Mouse (Mus musculus): Measurements from ENCODE around the gene Ech1. TPM values are rescaled to one million over a fixed set of nuclear protein-coding genes. Genes with fewer than 3 reads are reported as not detected.
A peak's percentile ranks its signal among the peaks of the same experiment; 100 is the strongest.

The Ech1 gene
- polyA plus RNA-seq, 1 experiment from 2014 or later, result 78.1 TPM

GRCm38 (mm10) chr7:28821261-28821831, 3.7 kb upstream of the Ech1 start:
- H3K9ac ChIP-seq (replicated peaks; ENCODE audit: low read length), result no peak overlapping the region
- no peak overlapping the region for H3K4me3 ChIP-seq (replicated peaks; ENCODE audit: low read depth, low read length)
- H3K4me1 ChIP-seq (ENCODE audit: control insufficient read depth, insufficient read depth, low read length), result peaks cover 14% of the 10 kb centered on the region
- peaks cover 69% of the 10 kb centered on the region for H3K36me3 ChIP-seq (ENCODE audit: control insufficient read depth, insufficient read depth, low read length)
- WGBS, result 67% methylated on average over 10 of the region's 10 CpGs
- ATAC-seq (ENCODE audit: low FRiP score, low TSS enrichment) (no peak), DNase-seq (no peak)
- H3K27me3 ChIP-seq (ENCODE audit: control insufficient read depth, insufficient read depth, low read length), result no peaks in the 10 kb centered on the region
- H3K27ac ChIP-seq (replicated peaks; ENCODE audit: low read depth, low read length), result no peak overlapping the region; the same call in 1 of the 2 replicates
- no peaks in the 10 kb centered on the region for H3K9me3 ChIP-seq (ENCODE audit: control insufficient read depth, low read length)
- no peak overlapping the region for H3K4me2 ChIP-seq (ENCODE audit: low read length)

GRCm38 (mm10) chr7:28822556-28822955, 2.5 kb upstream of the Ech1 start:
- 56% methylated on average over 1 of the region's 1 CpGs for WGBS
- H3K27me3 ChIP-seq (ENCODE audit: control insufficient read depth, insufficient read depth, low read length), result no peaks in the 10 kb centered on the region
- no peak overlapping the region for H3K27ac ChIP-seq (replicated peaks; ENCODE audit: low read depth, low read length)
- no peak overlapping the region for H3K4me3 ChIP-seq (replicated peaks; ENCODE audit: low read depth, low read length)
- ATAC-seq (ENCODE audit: low FRiP score, low TSS enrichment) (no peak), DNase-seq (no peak)
- no peak overlapping the region for H3K4me2 ChIP-seq (ENCODE audit: low read length)
- peaks cover 11% of the 10 kb centered on the region for H3K4me1 ChIP-seq (ENCODE audit: control insufficient read depth, insufficient read depth, low read length)
- no peaks in the 10 kb centered on the region for H3K9me3 ChIP-seq (ENCODE audit: control insufficient read depth, low read length)
- H3K36me3 ChIP-seq (ENCODE audit: control insufficient read depth, insufficient read depth, low read length), result peaks cover 57% of the 10 kb centered on the region
- H3K9ac ChIP-seq (replicated peaks; ENCODE audit: low read length), result no peak overlapping the region

- Histone ChIP-seq H3K9ac (replicated peaks; ENCODE audit: low read length) (no peak overlapping the region), H3K27me3 (ENCODE audit: control insufficient read depth, insufficient read depth, low read length) (no peaks in the 10 kb centered on the region), H3K4me3 (replicated peaks; ENCODE audit: low read depth, low read length) (no peak overlapping the region), H3K36me3 (ENCODE audit: control insufficient read depth, insufficient read depth, low read length) (peaks cover 51% of the 10 kb centered on the region), H3K9me3 (ENCODE audit: control insufficient read depth, low read length) (no peaks in the 10 kb centered on the region), H3K27ac (replicated peaks; ENCODE audit: low read depth, low read length) (no peak overlapping the region), H3K4me2 (ENCODE audit: low read length) (no peak overlapping the region), H3K4me1 (ENCODE audit: control insufficient read depth, insufficient read depth, low read length) (peaks cover 11% of the 10 kb centered on the region)
- DNase-seq, result no peak
- 58% methylated on average over 10 of the region's 10 CpGs for WGBS
- no peak for ATAC-seq (ENCODE audit: low FRiP score, low TSS enrichment)
These were observed 1.8 kb upstream of the Ech1 start for GRCm38 (mm10) chr7:28822993-28823903.

- Histone ChIP-seq H3K9ac (replicated peaks; ENCODE audit: low read length) (no peak overlapping the region), H3K36me3 (ENCODE audit: control insufficient read depth, insufficient read depth, low read length) (peaks cover 44% of the 10 kb centered on the region), H3K4me3 (replicated peaks; ENCODE audit: low read depth, low read length) (no peak overlapping the region), H3K27ac (replicated peaks; ENCODE audit: low read depth, low read length) (0 out of 2 replicates have a peak overlapping the region, but pooled peaks have one; percentile 74), H3K4me2 (ENCODE audit: low read length) (no peak overlapping the region), H3K9me3 (ENCODE audit: control insufficient read depth, low read length) (no peaks in the 10 kb centered on the region), H3K4me1 (ENCODE audit: control insufficient read depth, insufficient read depth, low read length) (peaks cover 11% of the 10 kb centered on the region), H3K27me3 (ENCODE audit: control insufficient read depth, insufficient read depth, low read length) (no peaks in the 10 kb centered on the region)
- ATAC-seq (ENCODE audit: low FRiP score, low TSS enrichment) (no peak), DNase-seq (no peak)
- 55% methylated on average over 2 of the region's 2 CpGs for WGBS
These were observed 1.1 kb upstream of the Ech1 start for GRCm38 (mm10) chr7:28823932-28824331.

- Histone ChIP-seq H3K27ac (replicated peaks; ENCODE audit: low read depth, low read length) (peak overlapping the region; percentile 74; the same call in 1 of the 2 replicates), H3K9me3 (ENCODE audit: control insufficient read depth, low read length) (no peaks in the 10 kb centered on the region), H3K4me1 (ENCODE audit: control insufficient read depth, insufficient read depth, low read length) (peaks cover 11% of the 10 kb centered on the region), H3K4me3 (replicated peaks; ENCODE audit: low read depth, low read length) (peak overlapping the region; percentile 45), H3K9ac (replicated peaks; ENCODE audit: low read length) (peak overlapping the region; percentile 41), H3K36me3 (ENCODE audit: control insufficient read depth, insufficient read depth, low read length) (peaks cover 33% of the 10 kb centered on the region), H3K4me2 (ENCODE audit: low read length) (peak overlapping the region; percentile 65), H3K27me3 (ENCODE audit: control insufficient read depth, insufficient read depth, low read length) (no peaks in the 10 kb centered on the region)
- 64% methylated on average over 11 of the region's 11 CpGs for WGBS
- DNase-seq, result no peak
- no peak for ATAC-seq (ENCODE audit: low FRiP score, low TSS enrichment)
These were observed 827 bp downstream of the Ech1 start for GRCm38 (mm10) chr7:28825686-28826401.

- ATAC-seq (ENCODE audit: low FRiP score, low TSS enrichment) (no peak), DNase-seq (no peak)
- H3K9me3 ChIP-seq (ENCODE audit: control insufficient read depth, low read length), result no peaks in the 10 kb centered on the region
- H3K36me3 ChIP-seq (ENCODE audit: control insufficient read depth, insufficient read depth, low read length), result peaks cover 30% of the 10 kb centered on the region
- no peak overlapping the region for H3K4me3 ChIP-seq (replicated peaks; ENCODE audit: low read depth, low read length)
- no peaks in the 10 kb centered on the region for H3K27me3 ChIP-seq (ENCODE audit: control insufficient read depth, insufficient read depth, low read length)
- no peak overlapping the region for H3K4me2 ChIP-seq (ENCODE audit: low read length)
- H3K27ac ChIP-seq (replicated peaks; ENCODE audit: low read depth, low read length), result no peak overlapping the region
- H3K4me1 ChIP-seq (ENCODE audit: control insufficient read depth, insufficient read depth, low read length), result peaks cover 11% of the 10 kb centered on the region
- 95% methylated on average over 7 of the region's 7 CpGs for WGBS
- H3K9ac ChIP-seq (replicated peaks; ENCODE audit: low read length), result no peak overlapping the region
These were observed 1.4 kb downstream of the Ech1 start for GRCm38 (mm10) chr7:28826402-28826772.

- 61% methylated on average over 3 of the region's 3 CpGs for WGBS
These were observed 2.3 kb downstream of the Ech1 start for GRCm38 (mm10) chr7:28827338-28827737.

GRCm38 (mm10) chr7:28829821-28830220, 4.8 kb downstream of the Ech1 start:
- ATAC-seq (ENCODE audit: low FRiP score, low TSS enrichment) (no peak), DNase-seq (no peak)
- H3K4me2 ChIP-seq (ENCODE audit: low read length), result no peak overlapping the region
- no peak overlapping the region for H3K27ac ChIP-seq (replicated peaks; ENCODE audit: low read depth, low read length)
- H3K9ac ChIP-seq (replicated peaks; ENCODE audit: low read length), result no peak overlapping the region
- H3K9me3 ChIP-seq (ENCODE audit: control insufficient read depth, low read length), result no peaks in the 10 kb centered on the region
- 96% methylated on average over 8 of the region's 8 CpGs for WGBS
- peaks cover 17% of the 10 kb centered on the region for H3K36me3 ChIP-seq (ENCODE audit: control insufficient read depth, insufficient read depth, low read length)
- H3K4me3 ChIP-seq (replicated peaks; ENCODE audit: low read depth, low read length), result no peak overlapping the region
- H3K4me1 ChIP-seq (ENCODE audit: control insufficient read depth, insufficient read depth, low read length), result peaks cover 7% of the 10 kb centered on the region
- no peaks in the 10 kb centered on the region for H3K27me3 ChIP-seq (ENCODE audit: control insufficient read depth, insufficient read depth, low read length)

More at GRCm38 (mm10) chr7:28827338-28827737, 2.3 kb downstream of the Ech1 start:
- H3K9me3 ChIP-seq (ENCODE audit: control insufficient read depth, low read length), result no peaks in the 10 kb centered on the region
- H3K36me3 ChIP-seq (ENCODE audit: control insufficient read depth, insufficient read depth, low read length), result peaks cover 27% of the 10 kb centered on the region
- no peak overlapping the region for H3K4me2 ChIP-seq (ENCODE audit: low read length)
- H3K27me3 ChIP-seq (ENCODE audit: control insufficient read depth, insufficient read depth, low read length), result no peaks in the 10 kb centered on the region
- no peak overlapping the region for H3K9ac ChIP-seq (replicated peaks; ENCODE audit: low read length)
- DNase-seq (peak; percentile 56), ATAC-seq (ENCODE audit: low FRiP score, low TSS enrichment) (no peak)
- H3K4me3 ChIP-seq (replicated peaks; ENCODE audit: low read depth, low read length), result no peak overlapping the region
- H3K4me1 ChIP-seq (ENCODE audit: control insufficient read depth, insufficient read depth, low read length), result peaks cover 11% of the 10 kb centered on the region
- H3K27ac ChIP-seq (replicated peaks; ENCODE audit: low read depth, low read length), result no peak overlapping the region

Data from midbrain, embryonic 14.5 days (tissue).